Mouse (Mus musculus) kidney, embryonic 16.5 days (tissue): ENCODE measurements at regions not wholly inside any gene's neighbourhood (a gene's known extent, or its start where the extent isn't known, plus 50 kb on each side); places are given as distances from the start of the nearest gene placed in this dataset.

Experiments
- ATAC-seq: fragments of 200-750 bp; cut with Nextera tagmentation; 2 replicates; pipeline ENCODE4 v1.8.0; 2017; ENCODE audit warnings: moderate TSS enrichment; ENCODE audit not compliant: low FRiP score, low TSS enrichment
- H3K27ac ChIP-seq: fragments of 300-500 bp; sonication (generic); 2 replicates; pipeline ENCODE4 v1.5.1; 2014; ENCODE audit warnings: low read length
- H3K27me3 ChIP-seq: fragments of 300-500 bp; sonication (generic); 2 replicates; pipeline ENCODE4 v1.6.1; 2014; ENCODE audit warnings: low read length, control low read depth, mixed read lengths; ENCODE audit not compliant: insufficient read depth
- H3K36me3 ChIP-seq: fragments of 300-500 bp; sonication (generic); 2 replicates; pipeline ENCODE4 v1.6.1; 2014; ENCODE audit warnings: low read length, control low read depth, mixed read lengths; ENCODE audit not compliant: insufficient read depth
- H3K4me1 ChIP-seq: fragments of 300-500 bp; sonication (generic); 2 replicates; pipeline ENCODE4 v1.6.1; 2014; ENCODE audit warnings: low read length, control low read depth, mixed read lengths; ENCODE audit not compliant: insufficient read depth
- H3K4me2 ChIP-seq: fragments of 300-500 bp; sonication (generic); replicated peaks from 2 replicates; pipeline ENCODE4 v1.6.1; 2014; ENCODE audit warnings: low read depth, low read length
- H3K4me3 ChIP-seq: fragments of 300-500 bp; sonication (generic); 2 replicates; pipeline ENCODE4 v1.5.1; 2014; ENCODE audit warnings: mild to moderate bottlenecking, low read length
- H3K9ac ChIP-seq: fragments of 300-500 bp; sonication (generic); replicated peaks from 2 replicates; pipeline ENCODE4 v1.6.1; 2014; ENCODE audit warnings: low read length
- H3K9me3 ChIP-seq: fragments of 300-500 bp; sonication (generic); 2 replicates; pipeline ENCODE4 v1.6.1; 2016; ENCODE audit warnings: low read length, control low read depth
- WGBS: fragments of 180-500 bp; shearing (Covaris S2); extraction: QIAGEN DNeasy Blood & Tissue Kit; methylation state at CpG from one replicate; pipeline ENCODE4 v1.1.7; 2014; 5-methylcytosine and 5-hydroxymethylcytosine counted together

DNA sequence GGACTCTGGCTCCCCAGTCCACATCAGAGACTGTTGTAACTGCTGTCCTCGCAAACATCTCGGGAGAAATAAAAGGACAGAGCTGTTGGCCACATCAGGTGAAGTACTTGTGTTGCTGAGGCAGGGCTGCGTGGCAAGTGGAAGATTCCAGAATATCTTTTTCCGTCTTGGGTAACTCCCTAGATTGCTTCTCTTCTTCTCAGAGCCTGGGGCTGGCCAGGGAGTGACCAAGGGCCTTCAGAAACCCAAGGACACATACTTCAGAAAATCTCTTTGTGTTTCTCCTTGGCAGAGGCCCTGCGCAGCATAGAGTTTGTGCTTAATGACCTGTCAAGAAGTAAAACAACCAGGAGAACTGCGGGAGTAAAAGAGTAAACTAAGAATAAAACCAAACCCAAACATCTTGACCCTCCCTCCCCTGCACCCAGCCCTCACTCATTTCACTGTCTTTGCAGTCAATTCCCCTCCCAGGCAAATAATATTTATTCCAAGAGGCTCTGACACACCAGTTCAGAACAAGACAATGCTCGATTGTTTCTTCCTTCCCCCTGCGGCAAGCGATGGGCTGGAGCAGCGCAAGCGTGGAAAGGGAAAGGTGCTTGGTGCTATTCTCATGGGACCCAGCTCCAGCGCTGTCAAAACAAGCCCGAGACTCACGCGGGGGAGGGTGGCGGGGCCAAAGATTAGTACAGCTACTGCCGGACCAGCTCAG, 223.6 kb upstream of the Tmem45b start:
- H3K9me3 ChIP-seq: no peaks in the 10 kb centered on the region
- 11% methylated on average over 17 of the region's 17 CpGs for WGBS
- no peaks in the 10 kb centered on the region for H3K27me3 ChIP-seq
- H3K27ac ChIP-seq: peak overlapping the region; percentile 9
- H3K36me3 ChIP-seq: no peaks in the 10 kb centered on the region
- H3K9ac ChIP-seq: no peak overlapping the region
- H3K4me3 ChIP-seq: peak overlapping the region; percentile 6
- H3K4me1 ChIP-seq: peaks cover 48% of the 10 kb centered on the region
- peak; percentile 52 for ATAC-seq
- H3K4me2 ChIP-seq: peak overlapping the region; percentile 40

DNA sequence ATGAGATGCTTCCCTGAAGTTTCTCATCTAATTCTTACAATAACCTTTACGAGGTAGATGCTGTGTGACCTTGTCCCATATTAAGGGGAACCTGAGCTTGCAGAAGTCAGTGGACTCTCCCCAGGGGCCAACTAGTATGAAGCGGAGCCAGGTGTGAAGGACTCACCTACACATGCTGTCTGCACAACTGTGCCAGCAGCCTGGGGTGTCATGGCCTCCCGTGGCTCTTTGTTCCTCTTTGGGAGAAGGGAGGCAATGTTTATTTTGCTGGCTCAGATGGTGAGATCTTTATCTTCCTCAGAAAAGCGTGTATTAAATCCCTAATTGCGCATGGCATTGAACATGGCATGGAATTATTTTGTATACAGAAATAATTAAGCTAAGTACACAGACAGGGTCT, 222.2 kb upstream of the Tmem45b start:
- no peak for ATAC-seq
- no peak overlapping the region for H3K4me2 ChIP-seq
- H3K9me3 ChIP-seq: no peaks in the 10 kb centered on the region
- H3K36me3 ChIP-seq: no peaks in the 10 kb centered on the region
- no peaks in the 10 kb centered on the region for H3K27me3 ChIP-seq
- H3K27ac ChIP-seq: no peak overlapping the region
- no peak overlapping the region for H3K4me3 ChIP-seq
- peaks cover 48% of the 10 kb centered on the region for H3K4me1 ChIP-seq
- no peak overlapping the region for H3K9ac ChIP-seq
- WGBS: 65% methylated on average over 5 of the region's 5 CpGs

DNA sequence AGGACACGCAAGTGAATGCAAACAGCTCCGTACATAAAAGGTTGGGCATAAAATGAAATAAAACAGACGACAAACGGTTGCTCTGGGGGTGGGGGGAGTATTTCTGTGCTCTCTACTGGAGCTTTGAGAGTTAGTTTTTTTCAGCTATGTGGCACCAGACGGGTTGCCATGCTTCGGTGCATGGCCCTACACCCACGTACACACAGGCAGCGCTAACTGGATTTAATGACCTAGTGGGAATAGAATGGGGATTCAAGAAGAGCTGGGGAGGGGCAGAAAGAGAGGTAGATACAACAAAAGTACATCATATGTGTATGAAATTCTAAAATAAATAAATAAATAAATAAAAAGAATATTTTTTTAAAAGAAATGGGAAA, 220.5 kb upstream of the Tmem45b start:
- Histone ChIP-seq H3K4me2 (0 out of 2 replicates have a peak overlapping the region, but pooled peaks have one; percentile 9), H3K4me3 (no peak overlapping the region), H3K9me3 (no peaks in the 10 kb centered on the region), H3K27ac (no peak overlapping the region), H3K36me3 (no peaks in the 10 kb centered on the region), H3K27me3 (no peaks in the 10 kb centered on the region), H3K9ac (no peak overlapping the region), H3K4me1 (peaks cover 51% of the 10 kb centered on the region)
- WGBS: 44% methylated on average over 8 of the region's 8 CpGs
- ATAC-seq: no peak

DNA sequence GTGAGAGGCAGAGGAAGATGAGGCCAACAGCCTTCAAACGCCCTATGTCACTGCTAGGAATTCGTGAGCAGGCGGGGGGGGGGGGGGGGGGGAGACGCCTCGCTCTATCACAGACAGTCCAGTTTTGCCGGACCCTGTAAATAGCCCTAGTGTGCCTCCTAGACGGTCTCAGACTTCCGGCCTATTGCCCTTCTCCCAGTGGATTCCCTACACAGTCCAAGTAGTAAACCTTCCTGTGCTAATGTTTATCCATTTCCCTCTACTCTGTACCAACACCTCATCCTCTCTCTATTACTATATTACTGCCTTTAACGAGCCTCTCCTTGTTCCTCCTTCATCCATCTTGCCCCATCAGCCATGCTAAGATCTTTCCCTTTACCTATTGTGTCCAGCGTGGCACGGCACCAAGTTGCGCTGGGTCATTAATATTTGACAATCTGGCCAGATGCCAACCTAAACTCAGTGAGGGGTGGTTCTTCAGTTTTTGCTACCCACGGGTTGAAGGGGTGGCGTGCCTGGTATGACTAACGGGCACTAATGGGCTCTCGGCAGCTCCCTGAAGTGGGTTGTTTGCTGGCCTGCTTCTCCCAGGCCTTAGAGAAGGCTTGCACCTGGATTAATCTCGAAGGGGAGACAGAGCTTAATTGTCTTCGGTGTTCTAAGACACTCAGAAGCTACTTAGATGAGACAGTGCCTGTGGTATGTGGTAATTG, 220.0 kb upstream of the Tmem45b start:
- H3K4me1 ChIP-seq: peaks cover 48% of the 10 kb centered on the region
- 25% methylated on average over 15 of the region's 18 CpGs for WGBS
- peak overlapping the region; percentile 35; the same call in 1 of the 2 replicates for H3K4me2 ChIP-seq
- no peaks in the 10 kb centered on the region for H3K27me3 ChIP-seq
- H3K9ac ChIP-seq: no peak overlapping the region
- peak overlapping the region; percentile 54; the same call in 1 of the 2 replicates for H3K27ac ChIP-seq
- H3K4me3 ChIP-seq: no peak overlapping the region
- H3K9me3 ChIP-seq: no peaks in the 10 kb centered on the region
- no peaks in the 10 kb centered on the region for H3K36me3 ChIP-seq
- ATAC-seq: peak; percentile 25

DNA sequence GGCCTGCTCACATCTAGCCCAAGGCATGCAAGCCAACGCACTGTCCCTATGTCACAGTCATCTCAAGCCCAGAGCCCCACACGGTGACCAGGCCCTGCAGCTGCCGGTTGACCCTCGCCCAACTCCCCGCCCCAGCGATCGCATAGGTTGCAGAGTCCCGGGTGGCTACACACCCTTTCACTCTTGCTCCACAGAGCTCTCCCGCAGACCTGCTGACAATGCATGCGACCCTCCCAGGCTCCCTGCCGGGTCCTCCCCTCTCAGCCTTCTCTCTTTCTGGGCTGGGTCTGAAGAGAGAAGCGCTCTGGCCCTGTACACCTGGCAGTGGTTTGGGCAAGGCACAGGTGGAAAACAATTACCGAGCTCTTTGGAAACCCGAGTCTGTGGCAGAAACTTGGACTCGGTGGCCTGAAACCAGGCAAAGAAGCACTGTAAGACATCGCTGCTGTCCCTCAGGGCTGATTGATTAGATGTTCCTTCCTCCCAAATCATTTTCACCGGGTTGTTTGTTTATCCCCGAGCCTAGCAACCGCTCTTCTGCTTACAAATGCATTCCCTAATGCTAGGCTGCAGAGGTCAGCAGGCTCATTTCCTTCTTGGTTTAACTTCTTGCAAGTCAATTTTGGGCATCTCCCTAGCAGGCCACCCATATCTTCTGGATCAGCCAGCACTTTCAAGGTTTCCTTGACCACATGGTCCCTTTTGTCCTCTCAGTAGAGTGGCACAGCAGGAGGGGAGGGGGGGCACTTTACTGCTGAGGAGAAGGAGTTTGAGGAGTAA, 219.2 kb upstream of the Tmem45b start:
- H3K27me3 ChIP-seq: no peaks in the 10 kb centered on the region
- H3K9ac ChIP-seq: no peak overlapping the region
- peak overlapping the region; percentile 35 for H3K4me2 ChIP-seq
- peak; percentile 0; the same call in 1 of the 2 replicates for ATAC-seq
- H3K36me3 ChIP-seq: no peaks in the 10 kb centered on the region
- WGBS: 8% methylated on average over 19 of the region's 19 CpGs
- H3K27ac ChIP-seq: no peak overlapping the region
- no peak overlapping the region for H3K4me3 ChIP-seq
- no peaks in the 10 kb centered on the region for H3K9me3 ChIP-seq
- peaks cover 40% of the 10 kb centered on the region for H3K4me1 ChIP-seq

DNA sequence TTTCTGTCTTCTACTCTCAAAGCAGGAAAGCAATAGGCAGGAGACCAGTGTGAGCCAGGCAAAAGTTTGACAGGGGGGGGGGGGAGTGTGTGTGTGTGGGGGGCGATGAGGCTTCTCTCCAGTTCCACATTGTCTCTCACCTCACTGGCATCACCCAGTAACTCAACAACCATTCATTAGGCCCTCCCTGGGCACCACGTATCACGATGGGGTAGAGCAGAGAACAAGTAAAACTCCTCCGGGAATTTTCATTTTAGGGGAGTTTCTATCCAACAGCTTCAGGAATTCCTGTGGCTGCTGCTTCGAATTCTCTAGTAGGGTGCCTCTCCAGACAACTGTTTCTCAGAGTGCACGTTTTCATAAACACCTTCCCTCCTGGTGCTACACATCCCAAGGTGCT, 218.6 kb upstream of the Tmem45b start:
- 32% methylated on average over 6 of the region's 6 CpGs for WGBS
- H3K27ac ChIP-seq: no peak overlapping the region

DNA sequence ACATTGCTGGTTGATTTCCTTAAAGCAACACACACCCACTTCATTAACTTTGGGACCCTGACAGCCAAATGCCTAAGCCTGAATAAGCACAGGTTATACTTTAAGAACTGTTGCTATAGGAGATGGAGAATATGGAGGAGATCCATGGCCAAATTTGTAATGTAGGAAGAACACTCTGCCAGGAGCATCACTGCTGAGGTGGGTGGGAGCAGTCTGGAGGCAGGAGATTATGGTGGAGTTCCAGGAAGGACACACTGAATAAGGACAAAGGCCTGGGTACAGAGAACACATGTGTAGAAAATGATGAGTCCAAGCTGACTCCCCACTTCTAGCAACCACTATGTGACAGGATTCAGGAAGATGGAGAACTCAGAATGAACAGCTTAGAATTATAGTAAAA, 212.9 kb upstream of the Tmem45b start:
- Histone ChIP-seq H3K9ac (no peak overlapping the region), H3K9me3 (no peaks in the 10 kb centered on the region), H3K4me2 (no peak overlapping the region), H3K27ac (no peak overlapping the region), H3K27me3 (no peaks in the 10 kb centered on the region), H3K4me1 (0 out of 2 replicates have a peak, but pooled peaks cover 3% of the 10 kb centered on the region), H3K4me3 (no peak overlapping the region), H3K36me3 (no peaks in the 10 kb centered on the region)
- no peak for ATAC-seq

More for the DNA sequence above, 218.6 kb upstream of the Tmem45b start:
- no peaks in the 10 kb centered on the region for H3K9me3 ChIP-seq
- ATAC-seq: no peak
- H3K4me1 ChIP-seq: peaks cover 36% of the 10 kb centered on the region
- H3K4me2 ChIP-seq: peak overlapping the region; percentile 35; the same call in 1 of the 2 replicates
- H3K4me3 ChIP-seq: no peak overlapping the region
- no peaks in the 10 kb centered on the region for H3K36me3 ChIP-seq
- H3K9ac ChIP-seq: no peak overlapping the region
- no peaks in the 10 kb centered on the region for H3K27me3 ChIP-seq

DNA sequence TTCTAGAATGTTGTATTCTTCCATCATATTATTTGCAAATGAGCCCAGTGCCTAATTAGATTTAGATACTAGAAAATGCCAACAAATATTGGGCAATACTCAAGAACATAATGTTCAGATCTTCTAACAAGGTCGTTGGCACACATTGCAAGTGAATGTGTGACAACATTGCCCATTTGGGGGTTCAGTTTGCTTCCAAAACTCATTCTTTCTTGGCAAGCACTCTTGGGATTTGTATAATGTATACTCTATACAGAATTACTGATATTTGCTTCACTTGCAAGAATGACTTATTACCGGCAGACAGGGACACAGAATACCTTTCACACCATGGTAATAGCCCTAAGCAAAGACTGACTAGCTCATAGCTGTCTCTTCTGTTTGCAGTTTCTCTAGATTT, 194.8 kb upstream of the Tmem45b start:
- WGBS: 74% methylated on average over 2 of the region's 2 CpGs
- ATAC-seq: no peak
- no peaks in the 10 kb centered on the region for H3K36me3 ChIP-seq

DNA sequence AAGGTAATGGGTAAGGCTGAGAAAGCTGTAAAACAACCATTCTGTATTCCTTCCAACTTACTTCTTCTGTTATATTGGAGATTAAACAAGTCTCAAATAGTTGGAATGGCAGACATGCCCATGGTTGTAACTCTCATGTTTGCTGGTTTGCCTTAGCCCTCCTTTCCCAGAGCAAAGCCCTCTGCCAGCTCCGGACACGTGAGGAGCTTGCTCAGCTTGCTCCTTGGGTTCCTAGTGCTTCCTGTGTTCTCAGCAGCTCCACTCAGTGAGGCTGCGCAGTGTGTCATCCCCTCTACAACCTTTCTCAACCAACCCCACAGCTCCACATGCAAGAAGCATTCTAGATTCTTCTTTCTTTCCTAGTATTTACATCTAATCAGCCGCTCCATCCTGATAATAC, 193.3 kb upstream of the Tmem45b start:
- no peak for ATAC-seq
- no peaks in the 10 kb centered on the region for H3K36me3 ChIP-seq
- H3K4me1 ChIP-seq: no peaks in the 10 kb centered on the region; the same call in 1 of the 2 replicates
- H3K9ac ChIP-seq: no peak overlapping the region
- peaks cover 2% of the 10 kb centered on the region; the same call in 1 of the 2 replicates for H3K9me3 ChIP-seq
- WGBS: 91% methylated on average over 4 of the region's 4 CpGs
- no peak overlapping the region for H3K4me3 ChIP-seq
- no peak overlapping the region for H3K27ac ChIP-seq
- no peaks in the 10 kb centered on the region for H3K27me3 ChIP-seq
- no peak overlapping the region for H3K4me2 ChIP-seq

More for the DNA sequence above, 194.8 kb upstream of the Tmem45b start:
- Histone ChIP-seq H3K27ac (no peak overlapping the region), H3K4me3 (no peak overlapping the region), H3K9ac (no peak overlapping the region), H3K9me3 (peaks cover 2% of the 10 kb centered on the region; the same call in 1 of the 2 replicates), H3K4me1 (no peaks in the 10 kb centered on the region; the same call in 1 of the 2 replicates), H3K27me3 (no peaks in the 10 kb centered on the region), H3K4me2 (no peak overlapping the region)
